Mouse (Mus musculus): ENCODE measurements around the gene Pgbd5. TPM values are rescaled to one million over a fixed set of nuclear protein-coding genes. Genes with fewer than 3 reads are reported as not detected.
A peak's percentile ranks its signal among the peaks of the same experiment; 100 is the strongest.

Gene Pgbd5
- total RNA-seq, 4 experiments from 2014 or later: 179 to 198 (median 184) TPM

DNA sequence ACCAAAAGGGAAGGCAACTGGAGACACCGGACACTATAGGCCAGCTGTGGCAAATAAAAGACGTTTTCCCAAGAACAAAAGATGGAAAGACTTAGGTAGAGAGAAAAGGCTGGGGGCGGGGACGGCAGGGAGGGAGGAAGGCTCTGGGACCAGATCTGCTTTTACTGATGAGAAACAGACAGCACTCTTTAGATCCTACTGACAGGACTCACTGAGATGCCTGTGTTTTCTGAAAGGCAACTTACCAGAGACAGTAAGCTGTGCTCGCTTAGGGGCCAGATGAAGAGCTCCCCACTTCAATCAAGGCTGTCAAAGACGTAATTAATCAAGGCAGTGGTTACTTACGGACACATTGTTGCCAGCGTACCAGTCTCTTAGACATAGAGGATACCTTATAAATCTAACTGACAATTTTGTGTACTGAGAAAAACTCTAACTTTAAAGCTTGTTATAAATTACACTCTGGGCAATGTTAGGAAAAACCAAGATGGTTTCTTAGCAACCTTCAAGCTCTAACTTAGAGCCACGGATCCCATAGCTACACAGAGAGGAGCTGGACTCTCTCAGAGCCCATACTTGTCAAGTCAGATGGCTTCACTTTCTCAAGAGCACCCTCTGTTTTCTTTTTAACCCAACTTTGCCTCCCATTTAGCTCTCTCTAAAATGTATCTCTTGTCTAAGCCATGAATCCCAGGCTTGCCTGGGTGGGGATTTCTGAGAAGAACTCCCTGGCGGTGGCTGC, 47.0 kb downstream of the Pgbd5 start:
- DNase-seq (ENCODE audit: low spot score in 2 of 2): no peak

DNA sequence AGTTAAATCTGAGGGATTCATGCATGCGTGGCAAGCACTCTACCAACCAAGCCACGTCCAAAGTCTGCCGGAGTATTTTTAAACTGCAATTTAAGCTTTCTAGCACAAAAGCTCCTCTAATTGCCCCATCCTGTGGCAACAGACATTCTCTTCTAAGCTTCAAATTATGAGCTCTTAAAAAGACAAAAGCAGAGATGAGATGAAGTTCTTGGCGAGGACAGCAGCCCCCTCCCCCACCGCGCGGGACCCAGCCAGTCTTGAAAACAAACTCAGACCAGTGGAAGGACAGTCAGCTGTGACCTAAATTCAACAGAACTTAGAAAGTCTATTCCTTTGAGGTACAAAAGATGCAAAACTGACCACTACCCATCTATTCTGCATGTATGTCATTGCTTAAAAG, 48.3 kb downstream of the Pgbd5 start:
- DNase-seq (ENCODE audit: low spot score in 2 of 2): no peak

DNA sequence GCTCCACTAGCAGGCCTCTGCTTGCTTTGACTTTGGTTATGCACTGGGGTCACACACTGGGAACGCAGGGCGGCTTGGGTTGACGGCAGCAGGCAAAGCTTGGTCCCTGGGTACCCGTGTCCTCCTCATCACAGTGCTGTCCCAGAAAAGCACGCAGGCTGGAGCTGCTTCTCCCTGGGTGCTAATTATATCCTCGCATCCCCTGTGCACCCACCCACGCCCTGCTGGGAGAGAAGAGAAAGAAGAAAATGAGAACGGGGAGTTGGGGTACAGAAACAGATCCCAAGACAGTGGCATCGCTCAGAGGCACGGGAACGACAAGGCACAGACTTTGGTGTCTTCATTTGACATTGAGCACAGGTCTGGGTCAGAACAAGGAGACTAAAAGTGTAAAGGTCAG, 50.0 kb downstream of the Pgbd5 start:
- peak in 1 of 2 experiments; percentile 89 for DNase-seq (ENCODE audit: low spot score in 2 of 2)

DNA sequence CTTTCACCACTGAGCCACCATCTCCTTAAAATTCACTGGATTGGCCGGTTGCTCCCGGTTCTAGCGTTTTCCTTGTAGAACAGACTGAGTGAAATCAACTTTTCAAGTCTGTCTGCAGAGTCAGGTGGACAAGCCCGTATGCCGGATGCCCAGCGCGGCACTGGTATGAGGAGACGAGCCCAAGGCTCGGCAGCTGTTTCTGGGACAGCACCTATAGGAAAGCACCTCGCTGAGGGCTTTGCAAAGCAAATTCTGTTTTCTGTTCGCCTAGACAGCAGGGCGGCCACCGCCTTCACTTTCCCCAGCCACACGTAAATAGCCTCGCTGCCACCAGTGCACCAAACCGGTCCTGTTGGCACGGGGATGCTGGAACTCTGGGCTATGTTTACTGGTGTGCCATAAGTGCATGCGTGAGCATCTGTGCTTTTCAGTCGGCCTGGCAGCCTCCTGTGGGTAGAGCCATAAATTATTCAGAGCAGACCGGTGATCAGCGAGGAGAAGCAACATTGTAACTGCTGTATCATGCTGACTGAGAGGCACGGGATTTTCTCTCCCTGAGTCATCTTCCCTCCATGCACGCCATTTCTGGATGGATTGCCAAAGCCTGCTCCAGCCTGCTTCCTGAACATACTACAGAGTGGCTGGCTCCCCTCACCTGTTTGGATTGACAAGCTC, 53.1 kb downstream of the Pgbd5 start:
- peak in 1 of 2 experiments; percentile 88 for DNase-seq (ENCODE audit: low spot score in 2 of 2)

DNA sequence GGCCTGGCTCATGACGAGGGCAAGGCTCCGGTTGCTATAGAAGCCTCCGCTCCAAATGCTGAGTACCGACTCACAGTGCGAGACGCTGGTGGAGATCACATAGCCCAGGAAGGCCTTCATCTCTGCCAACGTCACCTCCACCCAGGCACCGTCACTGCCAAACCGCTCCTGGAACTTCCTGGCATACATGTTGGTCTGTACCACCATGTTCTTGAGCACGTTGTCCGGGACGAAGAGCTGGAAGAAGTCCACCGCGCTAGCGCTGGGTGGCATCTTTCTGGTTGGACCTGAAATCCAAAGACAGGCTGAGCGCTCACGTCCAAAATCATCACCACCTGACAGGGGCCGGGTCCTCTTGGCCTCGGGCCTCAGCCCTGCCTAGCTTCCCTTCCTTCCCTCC, 55.1 kb downstream of the Pgbd5 start:
- DNase-seq (ENCODE audit: low spot score in 2 of 2): peak in 1 of 2 experiments; percentile 55

DNA sequence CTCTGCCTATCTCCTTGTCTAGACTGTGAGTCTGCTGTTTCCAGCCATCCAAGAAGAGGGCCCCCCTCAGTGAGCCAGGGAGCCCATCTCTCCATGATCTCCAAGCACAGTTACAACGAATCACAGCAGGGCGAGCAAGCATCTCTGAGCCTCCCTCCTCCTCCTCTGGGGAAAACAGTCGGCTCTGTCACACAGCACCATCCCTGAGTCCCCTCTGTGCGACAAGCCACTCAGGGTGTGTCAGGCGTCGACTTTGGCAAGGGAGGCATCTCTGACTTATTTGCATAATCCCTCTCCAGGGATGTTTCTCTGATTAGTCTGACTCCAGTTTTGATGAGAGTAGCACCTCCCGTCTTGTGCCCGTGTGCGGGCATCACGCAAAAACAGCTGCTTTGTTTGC, 57.2 kb downstream of the Pgbd5 start:
- DNase-seq (ENCODE audit: low spot score in 2 of 2): peak in 1 of 2 experiments; percentile 22

DNA sequence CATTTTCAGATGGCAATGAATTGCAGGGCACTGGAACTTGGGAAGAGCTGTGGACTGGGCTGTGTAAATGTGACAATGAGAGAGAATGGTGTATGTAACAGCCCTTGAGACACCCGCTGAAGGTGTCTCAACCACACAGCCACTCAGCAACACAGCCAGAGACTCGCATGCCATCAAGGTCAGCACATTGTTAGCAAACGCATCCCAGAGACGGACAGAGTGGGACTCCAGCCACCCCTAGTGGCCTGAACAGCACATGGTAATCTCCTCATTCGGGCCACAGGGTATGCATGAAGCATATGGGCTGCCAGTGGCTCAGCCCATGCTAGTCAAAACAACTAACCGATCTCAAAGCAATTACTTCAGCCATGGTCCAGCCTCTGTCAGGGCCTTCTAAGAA, 60.2 kb downstream of the Pgbd5 start:
- no peak for DNase-seq (ENCODE audit: low spot score in 2 of 2)

DNA sequence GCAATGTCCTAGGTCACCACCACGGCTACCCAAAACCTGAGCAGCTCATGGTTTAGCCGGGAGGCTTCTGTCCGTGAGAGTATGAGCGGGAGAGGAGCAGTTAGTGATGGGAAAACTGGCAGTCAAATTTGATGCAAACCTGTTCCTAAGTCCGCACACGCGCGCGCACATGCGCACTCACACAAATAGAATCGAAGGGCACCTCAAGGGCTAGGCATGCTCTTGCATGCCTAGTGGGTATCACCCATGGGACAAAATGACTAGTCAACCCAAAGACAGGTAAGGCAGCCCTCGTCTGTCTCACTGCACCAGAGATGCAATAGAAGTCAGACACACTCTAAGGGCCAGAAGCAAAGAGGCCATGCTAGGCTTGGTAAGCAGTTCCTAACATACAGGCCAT, 63.1 kb downstream of the Pgbd5 start:
- DNase-seq (ENCODE audit: low spot score in 2 of 2): no peak

DNA sequence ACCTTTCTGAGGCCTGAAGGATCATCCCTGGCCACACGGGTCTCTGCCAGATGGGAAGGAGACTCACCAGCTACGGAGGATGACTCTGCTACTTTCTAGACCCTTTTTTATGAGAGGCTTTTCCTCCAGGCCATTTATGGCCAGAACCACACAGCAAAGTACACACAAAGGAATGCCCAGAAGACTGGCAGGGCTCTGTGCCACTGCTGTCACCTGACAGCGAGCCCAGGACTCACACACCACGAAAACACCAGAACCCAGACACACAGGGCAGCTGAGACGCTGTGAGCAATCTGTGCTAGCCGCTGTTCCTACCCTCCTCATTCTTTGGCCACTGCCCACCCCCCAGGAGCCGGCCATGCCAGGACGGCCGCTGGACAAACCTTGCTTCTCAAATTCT, 63.7 kb downstream of the Pgbd5 start:
- DNase-seq (ENCODE audit: low spot score in 2 of 2): no peak

DNA sequence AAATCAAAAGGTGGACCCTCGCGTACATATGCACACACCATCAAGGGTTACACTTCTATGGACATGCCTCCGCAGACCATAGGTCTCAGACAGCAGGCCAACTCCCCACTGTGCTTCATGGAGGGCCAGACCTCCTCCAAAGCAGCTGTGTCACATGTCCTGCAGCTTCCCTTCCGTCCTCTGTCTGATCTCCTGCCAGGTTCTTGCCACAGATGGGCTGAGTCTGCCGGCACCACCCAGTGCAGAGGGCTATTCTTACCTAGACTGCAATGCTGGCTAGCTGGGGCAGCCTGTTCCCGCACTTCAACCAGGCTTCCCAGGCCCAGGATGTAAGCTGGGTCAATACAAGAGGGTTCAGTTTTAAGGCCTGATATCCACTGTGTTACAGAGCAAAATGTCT, 64.3 kb downstream of the Pgbd5 start:
- DNase-seq (ENCODE audit: low spot score in 2 of 2): peak in 1 of 2 experiments; percentile 47

DNA sequence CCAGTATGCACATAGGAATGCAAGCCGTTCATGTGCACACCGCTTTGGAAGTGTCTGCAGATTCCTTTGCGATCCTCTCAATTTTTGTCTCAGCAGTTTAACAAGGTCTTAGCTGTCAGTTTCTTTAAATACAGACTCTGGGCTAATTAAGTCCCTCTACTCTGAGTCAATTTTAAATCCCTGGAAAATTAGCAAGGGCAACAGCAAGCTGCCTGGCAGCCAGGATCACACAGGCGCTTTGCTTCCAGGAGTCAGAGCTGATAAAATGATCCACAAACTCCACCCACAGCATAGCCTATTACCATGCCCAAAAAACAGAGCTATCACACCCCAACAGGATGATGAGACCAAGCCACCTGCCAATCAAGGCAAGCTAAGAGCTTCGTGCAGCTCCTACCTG, 65.7 kb downstream of the Pgbd5 start:
- peak in 1 of 2 experiments; percentile 31 for DNase-seq (ENCODE audit: low spot score in 2 of 2)

DNA sequence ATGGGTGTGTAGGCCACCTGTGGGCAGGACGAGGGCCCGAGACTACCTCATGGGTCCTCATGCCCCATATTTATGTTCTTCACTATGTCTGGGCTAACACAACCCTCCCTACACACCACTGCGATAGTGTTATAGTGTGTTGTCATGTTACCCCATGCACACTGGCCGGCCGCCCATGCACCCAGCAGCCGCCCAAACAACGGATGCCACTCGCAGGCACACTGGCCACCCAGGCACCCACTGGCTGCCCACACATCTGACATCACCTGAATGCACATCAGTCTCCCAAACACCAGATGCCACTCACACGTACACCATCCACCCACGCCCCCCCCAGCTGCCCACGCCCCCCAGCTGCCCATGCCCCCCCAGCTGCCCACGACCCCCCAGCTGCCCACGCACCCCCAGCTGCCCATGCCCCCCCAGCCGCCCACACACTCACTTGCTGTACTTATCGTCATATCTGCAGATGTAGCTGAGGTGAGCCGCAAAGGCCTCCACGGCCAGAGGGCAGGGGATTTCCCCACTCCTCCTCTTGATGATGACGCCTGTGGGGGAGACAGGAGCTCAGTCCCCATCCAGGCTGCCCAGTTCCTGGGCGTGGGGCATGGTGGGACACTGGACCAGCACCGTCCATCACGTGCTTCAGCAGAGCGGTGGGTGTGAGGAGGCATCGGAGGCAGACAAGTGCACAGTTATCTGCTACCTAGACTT, 67.9 kb downstream of the Pgbd5 start:
- DNase-seq (ENCODE audit: low spot score in 2 of 2): peak in 1 of 2 experiments; percentile 64

DNA sequence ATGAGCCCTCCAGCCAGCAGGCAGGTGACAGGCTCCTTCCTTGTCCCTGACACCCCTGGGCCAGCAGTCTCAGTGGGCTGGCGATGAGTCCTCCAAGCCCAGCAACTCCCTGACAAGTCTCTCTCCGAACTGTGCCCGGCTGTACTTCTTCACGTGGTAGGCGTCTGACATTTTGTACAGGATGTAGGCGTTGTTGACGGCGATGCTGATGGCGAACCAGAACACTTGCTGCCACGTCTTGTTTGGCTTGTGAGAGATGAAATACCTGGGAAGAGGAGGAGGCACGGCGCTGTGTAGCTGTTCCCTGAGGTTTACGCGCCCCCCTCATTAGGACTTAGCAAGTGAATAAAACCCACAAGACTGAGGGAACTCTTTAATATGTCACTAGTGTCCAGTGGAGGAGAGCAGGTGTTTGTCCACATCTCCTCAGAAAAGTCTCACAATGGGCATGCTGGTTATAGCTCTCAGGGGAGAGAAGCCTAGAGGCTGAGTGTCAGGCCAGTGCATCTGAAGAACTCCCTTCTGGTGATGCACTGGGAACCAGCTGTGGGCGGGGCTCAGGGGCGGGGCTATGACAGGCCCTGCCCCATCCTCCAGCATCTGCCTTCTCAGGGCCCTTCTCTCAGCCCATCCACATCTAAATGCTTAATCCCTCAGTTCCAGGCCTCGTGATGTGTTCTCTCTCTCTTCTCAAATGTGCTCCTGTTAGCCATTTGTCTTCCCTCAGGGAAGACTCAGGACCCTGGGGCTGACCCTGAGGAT, 68.9 kb downstream of the Pgbd5 start:
- DNase-seq (ENCODE audit: low spot score in 2 of 2): no peak

DNA sequence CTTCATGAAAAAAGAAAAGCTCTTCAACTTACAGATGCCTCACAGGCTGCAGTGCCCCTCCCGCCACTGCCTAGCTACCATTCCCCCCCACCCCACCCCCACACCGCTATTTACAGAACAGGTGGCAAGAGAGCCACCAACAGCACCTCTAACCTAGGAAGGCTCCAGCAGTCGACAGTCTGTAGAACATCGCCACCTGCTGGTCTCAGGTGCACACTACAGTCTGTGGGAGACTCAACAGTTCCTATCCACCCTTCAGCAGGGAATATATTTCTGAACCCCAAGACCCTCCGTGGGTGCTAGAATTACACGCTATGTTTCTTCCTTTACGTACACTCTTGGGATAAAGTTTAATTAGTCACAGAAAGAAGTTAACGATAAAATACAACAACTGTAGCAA, 71.2 kb downstream of the Pgbd5 start:
- no peak for DNase-seq (ENCODE audit: low spot score in 2 of 2)

DNA sequence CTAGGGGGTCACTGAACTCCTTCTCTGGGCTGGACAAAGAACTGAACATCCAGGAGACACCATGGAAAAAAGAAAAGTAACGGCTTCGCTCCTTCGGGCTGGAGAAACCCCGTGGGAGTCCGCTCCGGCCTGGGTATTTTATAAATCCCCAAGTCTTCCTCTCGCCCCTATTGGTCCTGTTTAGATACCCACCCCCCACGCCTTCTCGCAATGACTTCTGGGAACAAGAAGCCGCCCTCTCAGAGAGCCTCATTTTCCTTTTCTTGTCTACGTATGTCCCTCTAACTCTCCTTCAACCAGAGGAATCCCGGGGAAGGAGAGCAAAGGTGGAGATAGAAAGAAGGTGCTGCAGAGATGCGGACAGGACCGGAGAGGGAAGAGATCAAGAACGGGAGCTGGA, 76.1 kb downstream of the Pgbd5 start:
- no peak for DNase-seq (ENCODE audit: low spot score in 2 of 2)

DNA sequence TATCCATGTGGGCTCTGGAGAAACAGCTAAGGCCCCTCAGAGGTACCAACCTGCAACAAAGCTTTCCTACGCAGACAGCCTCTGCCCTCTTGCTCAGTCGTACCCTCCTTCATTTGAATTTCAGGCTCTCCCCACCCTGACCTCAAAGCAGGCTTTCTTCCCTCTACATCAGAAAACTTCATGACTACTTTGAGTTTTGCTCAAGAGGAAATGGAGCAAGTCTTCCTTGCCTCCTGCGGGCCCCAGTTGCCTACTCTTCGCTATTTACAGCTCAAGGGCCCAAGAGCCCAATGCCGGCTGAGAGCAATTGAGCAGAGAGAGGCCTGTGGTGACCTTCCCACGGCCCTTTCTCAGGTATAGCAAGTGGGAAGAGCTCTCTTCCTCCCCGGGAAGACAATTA, 76.9 kb downstream of the Pgbd5 start:
- DNase-seq (ENCODE audit: low spot score in 2 of 2): no peak

DNA sequence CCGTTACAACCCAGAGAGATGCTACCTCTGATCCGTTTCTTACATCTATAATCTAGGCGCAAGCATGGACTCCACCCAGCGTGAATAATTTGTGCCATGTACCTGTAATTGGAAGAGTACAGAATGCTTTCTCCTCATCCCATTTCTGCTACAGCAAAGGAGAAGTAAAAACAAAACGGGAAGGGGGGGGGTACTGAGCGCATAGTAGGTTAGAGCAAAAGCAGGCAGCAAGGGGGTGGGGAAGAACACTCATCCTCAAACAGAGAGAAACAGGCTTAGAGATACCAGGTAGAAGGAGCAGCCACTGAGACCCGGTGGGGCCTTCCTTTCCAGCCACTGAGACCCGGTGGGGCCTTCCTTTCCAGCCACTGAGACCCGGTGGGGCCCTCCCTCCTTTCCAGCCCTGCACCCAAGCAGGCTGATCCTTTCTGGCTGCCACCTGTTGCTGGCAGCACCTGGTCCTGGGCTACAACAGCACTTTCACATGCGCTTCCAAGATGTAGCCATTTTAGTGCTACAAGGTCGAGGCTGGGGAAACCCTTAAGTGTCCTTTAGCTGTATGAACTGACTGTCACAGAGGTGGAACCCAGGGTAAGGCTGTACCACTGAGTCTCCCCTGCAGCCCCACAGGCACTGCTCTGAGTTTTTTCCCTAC, 77.6 kb downstream of the Pgbd5 start:
- DNase-seq (ENCODE audit: low spot score in 2 of 2): no peak

DNA sequence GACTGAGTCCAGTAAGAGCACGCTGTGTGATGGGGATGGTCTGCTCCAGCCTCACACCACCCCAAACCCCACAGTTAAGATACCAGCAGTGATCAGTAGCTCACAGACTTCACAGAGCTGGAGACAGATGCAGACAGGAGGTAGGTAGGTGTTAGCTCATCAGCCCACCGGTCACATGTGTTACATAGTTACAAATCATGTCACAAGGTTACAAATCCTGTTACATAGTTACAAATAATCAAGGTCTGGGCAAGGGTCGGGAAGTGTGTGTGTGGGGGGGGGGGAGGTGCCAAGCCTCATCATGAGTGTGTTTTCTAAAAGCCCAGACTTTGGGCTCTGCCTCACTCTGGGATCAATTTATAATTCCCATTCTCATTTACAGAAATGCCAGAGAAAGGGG, 78.5 kb downstream of the Pgbd5 start:
- no peak for DNase-seq (ENCODE audit: low spot score in 2 of 2)

DNA sequence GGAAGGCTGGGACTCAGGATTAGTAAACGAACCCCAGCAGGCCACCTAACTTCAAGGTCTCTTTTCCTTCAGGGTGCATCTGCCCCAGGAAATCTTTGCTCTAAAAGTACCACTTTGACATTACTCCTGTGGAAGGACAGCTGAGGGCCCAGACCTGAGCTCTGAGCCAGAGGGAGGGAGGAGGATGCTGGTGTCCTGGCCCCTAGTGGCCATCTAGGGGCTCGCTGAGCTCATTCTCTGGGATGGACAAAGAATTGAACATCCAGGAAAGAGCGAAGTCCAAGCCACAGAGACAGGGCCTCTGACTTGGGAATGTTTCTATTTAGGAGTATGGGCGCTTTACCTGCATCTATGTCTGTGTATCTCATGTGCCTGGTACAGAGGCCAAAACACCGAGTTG, 87.8 kb downstream of the Pgbd5 start:
- DNase-seq (ENCODE audit: low spot score in 2 of 2): no peak

DNA sequence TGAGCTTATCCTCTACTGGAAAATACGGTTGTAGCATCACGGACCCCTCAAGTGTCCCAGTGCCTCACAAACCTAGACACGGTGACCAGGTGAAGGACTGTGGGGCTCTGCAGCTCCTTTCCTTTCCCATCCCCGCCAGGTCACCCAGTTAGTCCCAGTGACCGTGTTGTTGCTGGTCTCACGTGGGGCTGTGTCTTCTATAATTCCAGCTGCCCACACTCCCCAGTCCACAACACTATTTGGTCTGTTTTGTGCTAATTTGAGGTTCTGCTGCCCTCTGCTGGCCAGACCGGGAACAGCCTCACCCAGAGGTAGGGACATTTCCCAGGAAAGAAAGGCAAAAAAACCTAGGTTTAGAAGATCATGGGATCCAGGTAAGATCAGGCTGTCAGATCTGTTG, 89.8 kb downstream of the Pgbd5 start:
- DNase-seq (ENCODE audit: low spot score in 2 of 2): peak in 1 of 2 experiments; percentile 98

DNA sequence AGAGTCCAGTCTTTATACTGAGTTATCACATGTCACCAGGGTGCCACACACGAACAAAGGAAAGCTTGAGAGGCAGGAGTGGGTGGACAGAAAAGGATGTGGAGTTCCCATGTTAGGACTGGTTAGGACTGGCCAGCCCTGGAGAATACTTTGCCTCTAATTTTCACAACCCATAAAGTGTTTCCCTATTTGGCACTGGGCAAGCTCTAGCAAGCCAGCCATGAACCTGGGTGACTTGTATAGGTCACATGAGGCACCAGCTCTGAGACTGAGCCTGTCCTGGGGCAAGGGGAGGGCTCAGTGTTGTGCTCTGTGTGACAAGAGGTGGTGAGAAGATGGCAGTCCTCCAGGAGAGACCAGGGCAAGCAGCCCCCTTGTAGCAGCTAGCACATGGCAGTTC, 91.4 kb downstream of the Pgbd5 start:
- DNase-seq (ENCODE audit: low spot score in 2 of 2): no peak
